Mouse (Mus musculus) kidney, embryonic 16.5 days (tissue): ENCODE measurements around the gene Ndc1. TPM values are rescaled to one million over a fixed set of nuclear protein-coding genes. Genes with fewer than 3 reads are reported as not detected.
"Not testable (repeated sequence)": the region's sequence is repeated elsewhere in the genome, so short reads cannot be mapped to it uniquely, and the experiment has no call there.

Experiments
- ATAC-seq: fragments of 200-750 bp; cut with Nextera tagmentation; 2 replicates; pipeline ENCODE4 v1.8.0; 2017; ENCODE audit warnings: moderate TSS enrichment; ENCODE audit not compliant: low FRiP score, low TSS enrichment
- H3K27ac ChIP-seq: fragments of 300-500 bp; sonication (generic); 2 replicates; pipeline ENCODE4 v1.5.1; 2014; ENCODE audit warnings: low read length
- H3K27me3 ChIP-seq: fragments of 300-500 bp; sonication (generic); 2 replicates; pipeline ENCODE4 v1.6.1; 2014; ENCODE audit warnings: low read length, control low read depth, mixed read lengths; ENCODE audit not compliant: insufficient read depth
- H3K36me3 ChIP-seq: fragments of 300-500 bp; sonication (generic); 2 replicates; pipeline ENCODE4 v1.6.1; 2014; ENCODE audit warnings: low read length, control low read depth, mixed read lengths; ENCODE audit not compliant: insufficient read depth
- H3K4me1 ChIP-seq: fragments of 300-500 bp; sonication (generic); 2 replicates; pipeline ENCODE4 v1.6.1; 2014; ENCODE audit warnings: low read length, control low read depth, mixed read lengths; ENCODE audit not compliant: insufficient read depth
- H3K4me2 ChIP-seq: fragments of 300-500 bp; sonication (generic); replicated peaks from 2 replicates; pipeline ENCODE4 v1.6.1; 2014; ENCODE audit warnings: low read depth, low read length
- H3K4me3 ChIP-seq: fragments of 300-500 bp; sonication (generic); 2 replicates; pipeline ENCODE4 v1.5.1; 2014; ENCODE audit warnings: mild to moderate bottlenecking, low read length
- H3K9ac ChIP-seq: fragments of 300-500 bp; sonication (generic); replicated peaks from 2 replicates; pipeline ENCODE4 v1.6.1; 2014; ENCODE audit warnings: low read length
- H3K9me3 ChIP-seq: fragments of 300-500 bp; sonication (generic); 2 replicates; pipeline ENCODE4 v1.6.1; 2016; ENCODE audit warnings: low read length, control low read depth
- WGBS: fragments of 180-500 bp; shearing (Covaris S2); extraction: QIAGEN DNeasy Blood & Tissue Kit; methylation state at CpG from one replicate; pipeline ENCODE4 v1.1.7; 2014; 5-methylcytosine and 5-hydroxymethylcytosine counted together
- polyA plus RNA-seq: library from polyadenylated mRNA; unstranded; fragments of >200 nt; fragmentation: Nextera tagmentation; extraction: Ambion mirVana; gene quantifications from 2 replicates; pipeline ENCODE4 v1.2.1, GENCODE M21; 2015

The Ndc1 gene
- polyA plus RNA-seq, 1 experiment from 2014 or later = 36.5 TPM

- whole genome bisulfite sequencing = 65% methylated on average over 7 of the region's 7 CpGs
Measured at GRCm38 (mm10) chr4:107360457-107361145, 7.0 kb upstream of the Ndc1 start.

GRCm38 (mm10) chr4:107362755-107363154, 4.8 kb upstream of the Ndc1 start:
- Histone ChIP-seq H3K27me3 (no peaks in the 10 kb centered on the region), H3K36me3 (0 out of 2 replicates have a peak, but pooled peaks cover 3% of the 10 kb centered on the region), H3K4me1 (no peaks in the 10 kb centered on the region), H3K4me3 (no peak overlapping the region), H3K27ac (no peak overlapping the region), H3K4me2 (no peak overlapping the region), H3K9me3 (no peaks in the 10 kb centered on the region), H3K9ac (no peak overlapping the region)
- 68% methylated on average over 4 of the region's 4 CpGs for WGBS
- ATAC-seq = no peak

More at GRCm38 (mm10) chr4:107360457-107361145, 7.0 kb upstream of the Ndc1 start:
- H3K27me3 ChIP-seq = no peaks in the 10 kb centered on the region
- 0 out of 2 replicates have a peak, but pooled peaks cover 3% of the 10 kb centered on the region for H3K36me3 ChIP-seq
- H3K9ac ChIP-seq = no peak overlapping the region
- peak overlapping the region; percentile 76 for H3K27ac ChIP-seq
- no peak overlapping the region for H3K4me2 ChIP-seq
- H3K4me1 ChIP-seq = no peaks in the 10 kb centered on the region
- ATAC-seq = peak; percentile 67
- no peaks in the 10 kb centered on the region for H3K9me3 ChIP-seq
- no peak overlapping the region for H3K4me3 ChIP-seq

- peaks cover 3% of the 10 kb centered on the region for H3K4me1 ChIP-seq
- no peak for ATAC-seq
- WGBS = 60% methylated on average over 6 of the region's 6 CpGs
Measured at GRCm38 (mm10) chr4:107363573-107363972, 4.0 kb upstream of the Ndc1 start.

GRCm38 (mm10) chr4:107364190-107364639, 3.4 kb upstream of the Ndc1 start:
- Histone ChIP-seq H3K4me1 (peaks cover 10% of the 10 kb centered on the region), H3K36me3 (no peaks in the 10 kb centered on the region), H3K27ac (no peak overlapping the region), H3K9me3 (no peaks in the 10 kb centered on the region), H3K9ac (no peak overlapping the region), H3K4me3 (no peak overlapping the region), H3K27me3 (no peaks in the 10 kb centered on the region), H3K4me2 (no peak overlapping the region)
- no peak for ATAC-seq
- 71% methylated on average over 5 of the region's 5 CpGs for WGBS

More at GRCm38 (mm10) chr4:107363573-107363972, 4.0 kb upstream of the Ndc1 start:
- no peaks in the 10 kb centered on the region for H3K27me3 ChIP-seq
- no peak overlapping the region for H3K27ac ChIP-seq
- H3K9me3 ChIP-seq = no peaks in the 10 kb centered on the region
- H3K4me3 ChIP-seq = no peak overlapping the region
- H3K9ac ChIP-seq = no peak overlapping the region
- H3K4me2 ChIP-seq = no peak overlapping the region
- 0 out of 2 replicates have a peak, but pooled peaks cover under 1% of the 10 kb centered on the region for H3K36me3 ChIP-seq

GRCm38 (mm10) chr4:107366408-107366807, 1.2 kb upstream of the Ndc1 start:
- not testable (repeated sequence) for H3K9ac ChIP-seq, H3K27ac ChIP-seq, H3K27me3 ChIP-seq, ATAC-seq, H3K4me3 ChIP-seq, H3K9me3 ChIP-seq, H3K4me2 ChIP-seq, H3K36me3 ChIP-seq
- peaks cover 10% of the 10 kb centered on the region for H3K4me1 ChIP-seq

GRCm38 (mm10) chr4:107372304-107372703, 4.7 kb downstream of the Ndc1 start:
- H3K27me3 ChIP-seq = no peaks in the 10 kb centered on the region
- H3K36me3 ChIP-seq = peaks cover 45% of the 10 kb centered on the region
- no peak overlapping the region for H3K4me2 ChIP-seq
- no peak overlapping the region for H3K4me3 ChIP-seq
- H3K9me3 ChIP-seq = no peaks in the 10 kb centered on the region
- 73% methylated on average over 2 of the region's 2 CpGs for WGBS
- H3K9ac ChIP-seq = no peak overlapping the region
- no peak overlapping the region for H3K27ac ChIP-seq
- peaks cover 10% of the 10 kb centered on the region for H3K4me1 ChIP-seq
- ATAC-seq = no peak

- H3K9me3 ChIP-seq = no peaks in the 10 kb centered on the region
- no peak overlapping the region for H3K9ac ChIP-seq
- 82% methylated on average over 4 of the region's 4 CpGs for WGBS
- no peak overlapping the region for H3K4me3 ChIP-seq
- no peaks in the 10 kb centered on the region for H3K27me3 ChIP-seq
- ATAC-seq = no peak
- peaks cover 45% of the 10 kb centered on the region for H3K36me3 ChIP-seq
- H3K4me1 ChIP-seq = no peaks in the 10 kb centered on the region
- H3K4me2 ChIP-seq = no peak overlapping the region
- no peak overlapping the region for H3K27ac ChIP-seq
Measured at GRCm38 (mm10) chr4:107374677-107375076, 7.1 kb downstream of the Ndc1 start.

- 87% methylated on average over 6 of the region's 6 CpGs for WGBS
- ATAC-seq = peak; percentile 57; the same call in 1 of the 2 replicates
Measured at GRCm38 (mm10) chr4:107378954-107379353, 11.4 kb downstream of the Ndc1 start.

GRCm38 (mm10) chr4:107380871-107381270, 13.3 kb downstream of the Ndc1 start:
- no peak overlapping the region for H3K4me3 ChIP-seq
- H3K36me3 ChIP-seq = peaks cover 56% of the 10 kb centered on the region
- H3K9ac ChIP-seq = no peak overlapping the region
- H3K4me2 ChIP-seq = no peak overlapping the region
- no peaks in the 10 kb centered on the region for H3K27me3 ChIP-seq
- H3K9me3 ChIP-seq = no peaks in the 10 kb centered on the region
- no peak overlapping the region for H3K27ac ChIP-seq
- 66% methylated on average over 7 of the region's 7 CpGs for WGBS
- no peaks in the 10 kb centered on the region for H3K4me1 ChIP-seq
- ATAC-seq = no peak

More at GRCm38 (mm10) chr4:107378954-107379353, 11.4 kb downstream of the Ndc1 start:
- Histone ChIP-seq H3K4me1 (no peaks in the 10 kb centered on the region), H3K27me3 (no peaks in the 10 kb centered on the region), H3K9ac (no peak overlapping the region), H3K4me3 (no peak overlapping the region), H3K4me2 (no peak overlapping the region), H3K9me3 (no peaks in the 10 kb centered on the region), H3K36me3 (peaks cover 60% of the 10 kb centered on the region), H3K27ac (no peak overlapping the region)

- 96% methylated on average over 4 of the region's 4 CpGs for WGBS
- Histone ChIP-seq H3K4me1 (no peaks in the 10 kb centered on the region), H3K27ac (no peak overlapping the region), H3K4me3 (no peak overlapping the region), H3K27me3 (no peaks in the 10 kb centered on the region), H3K36me3 (peaks cover 74% of the 10 kb centered on the region), H3K9ac (no peak overlapping the region), H3K4me2 (no peak overlapping the region), H3K9me3 (no peaks in the 10 kb centered on the region)
- ATAC-seq = no peak
Measured at GRCm38 (mm10) chr4:107387038-107387437, 19.5 kb downstream of the Ndc1 start.
